Mouse (Mus musculus): Measurements from ENCODE around the gene Tmem25.

The Tmem25 gene

GRCm38 (mm10) chr9:44802808-44803450 lies 3.8 kb upstream of the Tmem25 start, which contains the start of gene Ttc36:
Gene Ttc36 (minus strand): TSS chr9:44803072.
- ChIA-PET POLR2A (interaction anchor here in 3 of 4 experiments (0.7 to 3.9 kb wide), 10 partner anchors 8 to 163 kb away, joined by 3 to 21 read pairs (median 6); partner anchors contain the start of genes Arcn1 (in 1 of the 3), Ift46 (in 1 of the 3) and Ube4a (in 1 of the 3)), CTCF (no interaction called here)

GRCm38 (mm10) chr9:44801669-44802068 lies 2.6 kb upstream of the Tmem25 start:
- ChIA-PET CTCF (no interaction called here), POLR2A (interaction anchor here in 2 of 4 experiments (0.7 to 3.9 kb wide), 10 partner anchors 9 to 34 kb away, joined by 3 to 21 read pairs (median 6); partner anchors contain the start of genes Arcn1 (in 2 of the 2) and Ift46 (in 2 of the 2))

GRCm38 (mm10) chr9:44799958-44800324 lies 834 bp upstream of the Tmem25 start:
- ChIA-PET CTCF (interaction anchor here (0.6 to 1.6 kb wide), 7 partner anchors 30 to 317 kb away, joined by 3 to 5 read pairs (median 4); partner anchors contain the start of genes Bcl9l (in 1 of the 4) and Ube4a (in 1 of the 4)), POLR2A (interaction anchor here (0.9 to 4.3 kb wide), 18 partner anchors 10 to 241 kb away, joined by 3 to 21 read pairs (median 4); partner anchors contain the start of genes Arcn1 (in 3 of the 4), Ift46 (in 3 of the 4) and Atp5l (in 1 of the 4))

GRCm38 (mm10) chr9:44798298-44798697 lies 809 bp downstream of the Tmem25 start:
- ChIA-PET CTCF (no interaction called here), POLR2A (interaction anchor here in 3 of 4 experiments (0.6 to 4.3 kb wide), 14 partner anchors 8 to 246 kb away, joined by 3 to 18 read pairs (median 3); partner anchors contain the start of genes Arcn1 (in 1 of the 3) and Ift46 (in 1 of the 3))

GRCm38 (mm10) chr9:44792842-44793241 lies 6.3 kb downstream of the Tmem25 start:
- POLR2A ChIA-PET = interaction anchor here in 1 of 4 experiments (1.2 to 4.4 kb wide), 3 partner anchors 9 to 173 kb away, joined by 3 to 14 read pairs (median 7); partner anchors contain the start of gene Ube4a
- CTCF ChIA-PET = no interaction called here

- ChIA-PET POLR2A (interaction anchor here in 3 of 4 experiments (0.6 to 2.5 kb wide), 27 partner anchors 8 to 615 kb away, joined by 3 to 13 read pairs (median 4); partner anchors contain the start of genes Atp5l (in 2 of the 3), Ube4a (in 2 of the 3), Ddx6 (in 1 of the 3) and Tmem25 (in 1 of the 3)), CTCF (interaction anchor here in 1 of 4 experiments (1.0 kb wide), 1 partner anchor 148 kb away, joined by 3 read pairs; no protein-coding TSS in a partner anchor)
Observed at GRCm38 (mm10) chr9:44772750-44773651, 26.1 kb downstream of the Tmem25 start.

- CTCF ChIA-PET = no interaction called here
- POLR2A ChIA-PET = interaction anchor here in 3 of 4 experiments (0.6 to 2.5 kb wide), 4 partner anchors 28 to 210 kb away, joined by 3 to 13 read pairs (median 7); partner anchors contain the start of genes Tmem25 (in 1 of the 3) and Ube4a (in 1 of the 3)
Observed at GRCm38 (mm10) chr9:44772392-44772749, 26.7 kb downstream of the Tmem25 start.

GRCm38 (mm10) chr9:44771376-44771775 lies 27.7 kb downstream of the Tmem25 start:
- ChIA-PET POLR2A (interaction anchor here in 1 of 4 experiments (0.6 kb wide), 1 partner anchor 106 kb away, joined by 3 read pairs; no protein-coding TSS in a partner anchor), CTCF (interaction anchor here in 1 of 4 experiments (0.6 kb wide), 1 partner anchor 677 kb away, joined by 3 read pairs; no protein-coding TSS in a partner anchor)

GRCm38 (mm10) chr9:44768029-44768394 lies 31.1 kb downstream of the Tmem25 start:
- POLR2A ChIA-PET = interaction anchor here (0.6 to 3.7 kb wide), 86 partner anchors 9 to 630 kb away, joined by 3 to 59 read pairs (median 4); partner anchors contain the start of genes H2afx (in 3 of the 4), Ube4a (in 3 of the 4), Atp5l (in 2 of the 4) and Ddx6 (in 2 of the 4)
- CTCF ChIA-PET = interaction anchor here in 3 of 4 experiments (0.6 to 2.2 kb wide), 7 partner anchors 19 to 448 kb away, joined by 3 to 6 read pairs (median 4); partner anchors contain the start of gene C2cd2l (in 1 of the 3)

GRCm38 (mm10) chr9:44767101-44768028 lies 31.7 kb downstream of the Tmem25 start, which contains the start of the genes Arcn1 and Ift46:
Gene Arcn1 (minus strand): TSS chr9:44767845.
Gene Ift46 (plus strand): TSS chr9:44767908.
- POLR2A ChIA-PET = interaction anchor here (0.5 to 3.7 kb wide), 102 partner anchors 8 to 631 kb away, joined by 3 to 59 read pairs (median 4); partner anchors contain the start of genes Ube4a (in 4 of the 4), H2afx (in 3 of the 4), Atp5l (in 2 of the 4) and Ddx6 (in 2 of the 4)
- CTCF ChIA-PET = interaction anchor here in 3 of 4 experiments (0.6 to 2.2 kb wide), 10 partner anchors 19 to 447 kb away, joined by 3 to 6 read pairs (median 4); partner anchors contain the start of gene C2cd2l (in 1 of the 3)

- POLR2A ChIA-PET = interaction anchor here in 3 of 4 experiments (0.7 to 1.9 kb wide), 14 partner anchors 9 to 282 kb away, joined by 3 to 9 read pairs (median 4); no protein-coding TSS in a partner anchor
- CTCF ChIA-PET = interaction anchor here in 2 of 4 experiments (0.8 kb wide), 2 partner anchors 53 to 75 kb away, joined by 3 read pairs; no protein-coding TSS in a partner anchor
Observed at GRCm38 (mm10) chr9:44760873-44761272, 38.2 kb downstream of the Tmem25 start.

- ChIA-PET POLR2A (interaction anchor here (0.7 to 1.9 kb wide), 9 partner anchors 13 to 212 kb away, joined by 3 to 6 read pairs (median 3); partner anchors contain the start of genes Arcn1 (in 1 of the 4), Ift46 (in 1 of the 4) and Phldb1 (in 1 of the 4)), CTCF (interaction anchor here in 2 of 4 experiments (0.7 to 3.6 kb wide), 7 partner anchors 10 to 116 kb away, joined by 3 to 18 read pairs (median 4); partner anchors contain the start of genes Arcn1 (in 1 of the 2) and Ift46 (in 1 of the 2))
Observed at GRCm38 (mm10) chr9:44748473-44748872, 50.6 kb downstream of the Tmem25 start.

GRCm38 (mm10) chr9:44747341-44747740 lies 51.8 kb downstream of the Tmem25 start:
- CTCF ChIA-PET = interaction anchor here in 2 of 4 experiments (1.5 to 3.6 kb wide), 2 partner anchors 91 to 95 kb away, joined by 4 to 18 read pairs; no protein-coding TSS in a partner anchor

GRCm38 (mm10) chr9:44746666-44747065 lies 52.4 kb downstream of the Tmem25 start:
- CTCF ChIA-PET = no interaction called here
- POLR2A ChIA-PET = interaction anchor here in 2 of 4 experiments (1.2 to 1.5 kb wide), 2 partner anchors 11 to 21 kb away, joined by 4 read pairs; partner anchors contain the start of genes Arcn1 (in 1 of the 2) and Ift46 (in 1 of the 2)

More at GRCm38 (mm10) chr9:44747341-44747740, 51.8 kb downstream of the Tmem25 start:
- POLR2A ChIA-PET = interaction anchor here in 3 of 4 experiments (0.7 to 1.5 kb wide), 5 partner anchors 10 to 63 kb away, joined by 3 to 7 read pairs (median 4); partner anchors contain the start of genes Arcn1 (in 2 of the 3) and Ift46 (in 2 of the 3)

GRCm38 (mm10) chr9:44745371-44745770 lies 53.7 kb downstream of the Tmem25 start:
- ChIA-PET CTCF (no interaction called here), POLR2A (interaction anchor here in 1 of 4 experiments (1.1 kb wide), 1 partner anchor 14 kb away, joined by 3 read pairs; no protein-coding TSS in a partner anchor)

Data from embryonic stem cell, embryonic (primary cell).